Mouse (Mus musculus) ES-E14 (cell line): ENCODE measurements around the gene Slc39a7. TPM values are rescaled to one million over a fixed set of nuclear protein-coding genes. Genes with fewer than 3 reads are reported as not detected.

Experiments used
- DNase-seq: peaks from one replicate; pipeline ENCODE4 v3.0.0-alpha.2; 2013; ENCODE audit warnings: low read depth, low spot score
- H3K27ac ChIP-seq: 2 replicates; pipeline ENCODE4 v1.5.1; 2012; ENCODE audit warnings: low read depth, mild to moderate bottlenecking, low read length, moderate library complexity, mixed read lengths; ENCODE audit not compliant: poor library complexity, insufficient read depth, severe bottlenecking
- H3K36me3 ChIP-seq: 2 replicates; pipeline ENCODE4 v1.6.1; 2012; ENCODE audit warnings: mild to moderate bottlenecking, low read length, moderate library complexity, mixed read lengths; ENCODE audit not compliant: control insufficient read depth, poor library complexity, insufficient read depth, severe bottlenecking
- H3K4me1 ChIP-seq, 2 experiments: fragments of 150-350 bp in 1 of 2; sonication (generic) in 1 of 2; 2 replicates each; pipeline ENCODE4 v1.6.1; 2012; ENCODE audit warnings: low read length in 2 of 2, mild to moderate bottlenecking in 1 of 2, mixed read lengths in 1 of 2; ENCODE audit not compliant: control insufficient read depth in 2 of 2, insufficient read depth in 2 of 2, poor library complexity in 1 of 2
- H3K4me3 ChIP-seq, 2 experiments: fragments of 150-350 bp in 1 of 2; sonication (generic) in 1 of 2; 2 replicates each; pipeline ENCODE4 v1.5.1; 2012; ENCODE audit warnings: low read length in 2 of 2, low read depth in 1 of 2, mild to moderate bottlenecking in 1 of 2, mixed read lengths in 1 of 2; ENCODE audit not compliant: insufficient read depth in 1 of 2, poor library complexity in 1 of 2, severe bottlenecking in 1 of 2
- H3K9ac ChIP-seq: 2 replicates; pipeline ENCODE4 v1.6.1; 2012; ENCODE audit warnings: low read depth, mild to moderate bottlenecking, low read length, mixed read lengths; ENCODE audit not compliant: poor library complexity, insufficient read depth, severe bottlenecking
- H3K9me3 ChIP-seq: fragments of 150-350 bp; sonication (generic); 2 replicates; pipeline ENCODE4 v1.6.1; 2012; ENCODE audit warnings: low read depth, mild to moderate bottlenecking, low read length; ENCODE audit not compliant: control insufficient read depth, insufficient read depth
- CHD2 ChIP-seq: IDR thresholded peaks from 2 replicates; pipeline ENCODE4 v1.6.1; 2014; ENCODE audit warnings: mild to moderate bottlenecking, low read depth, low read length, inconsistent platforms
- HCFC1 ChIP-seq: IDR thresholded peaks from 2 replicates; pipeline ENCODE4 v1.6.1; 2012; ENCODE audit warnings: low read length, inconsistent platforms, borderline replicate concordance; ENCODE audit not compliant: insufficient read depth
- MAFK ChIP-seq: IDR thresholded peaks from 2 replicates; pipeline ENCODE4 v1.6.1; 2014; ENCODE audit warnings: mild to moderate bottlenecking, low read depth, low read length, inconsistent platforms; ENCODE audit not compliant: insufficient read depth
- ZC3H11A ChIP-seq: IDR thresholded peaks from 2 replicates; pipeline ENCODE4 v1.6.1; 2012; ENCODE audit warnings: low read depth, mild to moderate bottlenecking, inconsistent platforms, low read length, borderline replicate concordance
- ZNF384 ChIP-seq: IDR thresholded peaks from 2 replicates; pipeline ENCODE4 v1.6.1; 2012; ENCODE audit warnings: low read depth, low read length, inconsistent platforms
- in situ Hi-C, 2 experiments: fragments of 600-800 bp; cut with MboI; formaldehyde crosslinking; loops; one replicate each; pipeline ENCODE4 v1.15.1; 2025; ENCODE audit warnings: low sequenced_read_pairs in 2 of 2, inconsistent platforms in 1 of 2; ENCODE audit not compliant: unreplicated experiment in 2 of 2
- total RNA-seq: library from RNA; depleted of rRNA; stranded (reverse); fragments of 300-350 nt; gene quantifications from 2 replicates; pipeline ENCODE4 v1.2.3, GENCODE M21; 2012; rRNA removed

Gene Slc39a7
- 253 and 394 TPM in 2 replicates for total RNA-seq

GRCm38 (mm10) chr17:34031465-34032173 is at the start of gene Slc39a7, which contains the start of gene Rxrb:
Gene Slc39a7, minus strand, starts transcription at chr17:34031682.
Gene Rxrb, plus strand, starts transcription at chr17:34031812.
- peaks cover 44% of the 10 kb centered on the region for H3K36me3 ChIP-seq

GRCm38 (mm10) chr17:34079621-34080020 is 48.1 kb upstream of the Slc39a7 start:
- in situ Hi-C loops = no loop called here
- no peak overlapping the region for H3K9ac ChIP-seq
- H3K4me1 ChIP-seq = peaks cover 0 to 9% of the 10 kb centered on the region in 2 experiments; a peak in 2 of 4 replicates
- no peaks in the 10 kb centered on the region for H3K36me3 ChIP-seq
- H3K27ac ChIP-seq = no peak overlapping the region
- peak; percentile 68 for DNase-seq
- H3K4me3 ChIP-seq = no peak overlapping the region
- TF ChIP-seq HCFC1 = no peak
- no peak for TF ChIP-seq MAFK
- TF ChIP-seq CHD2 = peak; percentile 97
- TF ChIP-seq ZC3H11A = no peak
- TF ChIP-seq ZNF384 = no peak
- no peaks in the 10 kb centered on the region for H3K9me3 ChIP-seq

More at GRCm38 (mm10) chr17:34031465-34032173, at the start of gene Slc39a7, which contains the start of gene Rxrb:
- Histone ChIP-seq H3K4me3 (peak within 1 kb of the TSS; percentile 72 to 97), H3K4me1 (peaks cover 7 to 19% of the 10 kb centered on the region in 2 experiments), H3K9ac (peak within 1 kb of the TSS; percentile 84), H3K9me3 (no peaks in the 10 kb centered on the region), H3K27ac (peak within 1 kb of the TSS; percentile 74)
- TF ChIP-seq CHD2 (peak; percentile 97), ZC3H11A (no peak), HCFC1 (peak; percentile 88)
- in situ Hi-C loops = no loop called here
- peak; percentile 93 for DNase-seq

GRCm38 (mm10) chr17:34079002-34079401 is 47.5 kb upstream of the Slc39a7 start:
- no peak for DNase-seq
- Histone ChIP-seq H3K9ac (no peak overlapping the region), H3K27ac (no peak overlapping the region), H3K9me3 (no peaks in the 10 kb centered on the region), H3K4me1 (peaks cover 0 to 9% of the 10 kb centered on the region in 2 experiments; a peak in 2 of 4 replicates), H3K36me3 (no peaks in the 10 kb centered on the region), H3K4me3 (no peak overlapping the region)
- TF ChIP-seq ZC3H11A (no peak), HCFC1 (no peak)
- in situ Hi-C loops = no loop called here

GRCm38 (mm10) chr17:34078148-34078547 is 46.7 kb upstream of the Slc39a7 start:
- TF ChIP-seq ZC3H11A = no peak
- TF ChIP-seq CHD2 = no peak
- TF ChIP-seq HCFC1 = no peak
- H3K9ac ChIP-seq = no peak overlapping the region
- no peaks in the 10 kb centered on the region for H3K9me3 ChIP-seq
- no peak for DNase-seq
- no peak overlapping the region for H3K4me3 ChIP-seq
- H3K4me1 ChIP-seq = peaks cover 0 to 8% of the 10 kb centered on the region in 2 experiments; a peak in 2 of 4 replicates
- in situ Hi-C loops = no loop called here
- H3K36me3 ChIP-seq = no peaks in the 10 kb centered on the region
- H3K27ac ChIP-seq = no peak overlapping the region
